Mouse (Mus musculus): ENCODE data around the gene Mettl7a1. TPM values are rescaled to one million over a fixed set of nuclear protein-coding genes. Genes with fewer than 3 reads are reported as not detected.
"Not testable (repeated sequence)": the region's sequence is repeated elsewhere in the genome, so short reads cannot be mapped to it uniquely, and the experiment has no call there.

The Mettl7a1 gene
- polyA plus RNA-seq, 1 experiment from 2014 or later: 14.6 TPM

DNA sequence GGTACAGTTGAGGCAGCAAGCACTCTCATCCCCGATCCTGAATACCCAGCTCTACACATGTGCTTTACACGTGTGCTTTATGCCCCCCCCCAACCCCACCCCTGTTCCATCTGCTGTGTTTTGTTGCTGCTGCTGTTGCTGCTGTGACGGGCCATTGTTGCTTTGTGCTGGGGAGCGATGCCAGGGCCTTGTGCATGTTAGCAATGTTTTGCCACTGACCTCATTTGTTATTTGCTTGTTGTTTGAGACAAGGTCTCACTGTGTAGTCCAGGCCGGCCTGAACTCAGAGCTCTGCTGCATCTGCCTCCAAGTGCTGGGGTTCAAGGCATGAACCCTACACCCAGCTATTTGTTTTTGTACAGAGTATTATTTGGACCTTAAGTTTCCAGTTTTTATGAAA is 13.1 kb upstream of the Mettl7a1 start:
- no peak for ATAC-seq (ENCODE audit: low read depth)
- Histone ChIP-seq H3K27me3 (ENCODE audit: control insufficient read depth, insufficient read depth, low read depth, low read length) (no peaks in the 10 kb centered on the region), H3K36me3 (ENCODE audit: control insufficient read depth, insufficient read depth, low read length) (no peaks in the 10 kb centered on the region), H3K9me3 (ENCODE audit: control insufficient read depth, low read length) (no peaks in the 10 kb centered on the region), H3K27ac (ENCODE audit: low read length) (no peak overlapping the region), H3K9ac (ENCODE audit: low read length) (no peak overlapping the region), H3K4me2 (ENCODE audit: low read depth, low read length) (no peak overlapping the region), H3K4me1 (replicated peaks; ENCODE audit: control insufficient read depth, insufficient read depth, low read length) (no peaks in the 10 kb centered on the region), H3K4me3 (ENCODE audit: low read length) (no peak overlapping the region)
- 76% methylated on average over 5 of the region's 5 CpGs for WGBS

DNA sequence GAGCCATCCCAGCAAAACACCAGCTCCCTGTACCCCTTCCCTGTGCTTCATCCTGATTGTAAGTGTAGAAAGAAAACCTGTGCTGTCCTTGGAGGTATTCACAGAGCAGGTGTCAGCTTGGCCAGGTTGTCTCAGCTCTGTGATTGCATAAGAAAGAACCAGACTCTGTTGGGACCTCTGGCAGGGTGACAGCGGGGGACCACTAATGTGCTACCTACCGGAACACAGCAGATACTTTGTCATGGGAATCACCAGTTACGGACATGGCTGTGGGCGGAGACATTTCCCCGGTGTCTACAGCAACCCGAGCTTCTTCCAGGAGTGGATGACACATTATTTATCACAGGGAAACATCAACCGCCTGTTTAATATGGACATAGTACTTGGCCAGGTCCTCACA is 11.6 kb upstream of the Mettl7a1 start:
- H3K4me3 ChIP-seq (ENCODE audit: low read length): no peak overlapping the region
- H3K9me3 ChIP-seq (ENCODE audit: control insufficient read depth, low read length): no peaks in the 10 kb centered on the region
- ATAC-seq (ENCODE audit: low read depth): no peak
- H3K27me3 ChIP-seq (ENCODE audit: control insufficient read depth, insufficient read depth, low read depth, low read length): no peaks in the 10 kb centered on the region
- no peak overlapping the region for H3K27ac ChIP-seq (ENCODE audit: low read length)
- no peak overlapping the region for H3K4me2 ChIP-seq (ENCODE audit: low read depth, low read length)
- H3K36me3 ChIP-seq (ENCODE audit: control insufficient read depth, insufficient read depth, low read length): no peaks in the 10 kb centered on the region
- 31% methylated on average over 7 of the region's 7 CpGs for WGBS
- H3K4me1 ChIP-seq (replicated peaks; ENCODE audit: control insufficient read depth, insufficient read depth, low read length): no peaks in the 10 kb centered on the region
- H3K9ac ChIP-seq (ENCODE audit: low read length): no peak overlapping the region

DNA sequence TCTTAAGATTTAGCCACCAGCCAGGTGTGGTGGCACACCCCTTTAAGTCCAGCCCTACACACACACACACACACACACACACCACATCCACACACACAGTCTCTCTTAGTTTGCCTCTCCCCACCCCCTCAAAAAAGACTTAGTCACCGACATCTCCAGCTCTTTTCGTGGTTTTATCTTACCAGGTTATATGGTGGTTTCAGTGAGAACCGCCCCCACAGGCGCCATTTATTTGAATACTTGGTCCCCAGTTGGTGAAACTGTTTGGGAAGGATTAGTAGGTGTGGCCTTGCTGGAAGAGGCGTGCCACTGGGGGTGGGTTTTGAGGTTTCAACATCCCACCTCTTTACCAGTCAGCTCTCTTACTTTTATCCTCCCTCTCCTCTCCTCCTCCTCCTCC is 6.1 kb upstream of the Mettl7a1 start:
- Histone ChIP-seq H3K27ac (ENCODE audit: low read length) (no peak overlapping the region), H3K9me3 (ENCODE audit: control insufficient read depth, low read length) (no peaks in the 10 kb centered on the region), H3K27me3 (ENCODE audit: control insufficient read depth, insufficient read depth, low read depth, low read length) (no peaks in the 10 kb centered on the region), H3K4me3 (ENCODE audit: low read length) (no peak overlapping the region), H3K36me3 (ENCODE audit: control insufficient read depth, insufficient read depth, low read length) (no peaks in the 10 kb centered on the region), H3K4me1 (replicated peaks; ENCODE audit: control insufficient read depth, insufficient read depth, low read length) (no peaks in the 10 kb centered on the region), H3K9ac (ENCODE audit: low read length) (no peak overlapping the region), H3K4me2 (ENCODE audit: low read depth, low read length) (no peak overlapping the region)
- 91% methylated on average over 5 of the region's 5 CpGs for WGBS
- ATAC-seq (ENCODE audit: low read depth): no peak

DNA sequence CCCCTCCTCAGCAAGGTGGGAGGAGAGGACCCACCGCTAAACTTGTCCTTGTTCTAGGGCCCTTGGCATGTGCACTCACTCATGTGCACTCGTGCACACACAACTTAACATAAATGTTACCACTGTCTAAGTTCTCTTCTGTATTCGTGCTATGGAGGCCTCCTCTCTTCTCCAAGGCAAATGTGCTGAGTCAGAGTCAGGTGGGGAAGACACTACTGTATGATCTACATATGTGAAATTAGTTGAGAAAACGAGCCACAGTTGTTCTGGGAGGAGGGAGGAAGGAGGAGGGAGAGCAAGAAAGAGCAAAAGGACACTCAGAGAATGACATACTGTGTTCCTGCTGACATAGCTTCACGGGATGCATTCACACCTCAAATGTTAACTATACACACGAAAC is 3.4 kb upstream of the Mettl7a1 start:
- WGBS: 64% methylated on average over 6 of the region's 6 CpGs
- H3K36me3 ChIP-seq (ENCODE audit: control insufficient read depth, insufficient read depth, low read length): no peaks in the 10 kb centered on the region
- H3K9me3 ChIP-seq (ENCODE audit: control insufficient read depth, low read length): no peaks in the 10 kb centered on the region
- no peak for ATAC-seq (ENCODE audit: low read depth)
- H3K4me3 ChIP-seq (ENCODE audit: low read length): no peak overlapping the region
- no peaks in the 10 kb centered on the region; the same call in 1 of the 2 replicates for H3K4me1 ChIP-seq (replicated peaks; ENCODE audit: control insufficient read depth, insufficient read depth, low read length)
- no peak overlapping the region for H3K9ac ChIP-seq (ENCODE audit: low read length)
- no peak overlapping the region for H3K4me2 ChIP-seq (ENCODE audit: low read depth, low read length)
- H3K27me3 ChIP-seq (ENCODE audit: control insufficient read depth, insufficient read depth, low read depth, low read length): no peaks in the 10 kb centered on the region
- no peak overlapping the region for H3K27ac ChIP-seq (ENCODE audit: low read length)

DNA sequence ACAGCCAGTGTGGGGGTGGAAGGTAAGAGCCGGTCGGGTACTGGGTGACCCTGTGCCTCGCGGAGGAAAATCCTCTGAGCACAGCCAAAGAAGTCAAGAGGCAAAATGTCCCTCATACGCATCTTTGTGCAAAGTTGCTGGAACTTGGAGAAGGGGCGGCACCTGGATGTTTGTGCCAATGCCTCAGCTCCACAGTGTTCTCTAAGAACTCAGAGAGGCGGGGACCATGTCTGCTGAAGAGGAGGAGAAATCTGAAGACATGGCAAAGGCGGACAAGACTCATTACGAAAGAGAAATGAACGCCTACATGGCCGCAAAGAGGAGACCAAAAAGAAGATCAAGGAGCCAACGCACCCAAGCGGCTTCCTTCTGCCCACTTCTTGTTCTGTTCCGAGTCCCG is 2.4 kb upstream of the Mettl7a1 start:
- Histone ChIP-seq H3K9ac (ENCODE audit: low read length) (no peak overlapping the region), H3K4me3 (ENCODE audit: low read length) (no peak overlapping the region), H3K9me3 (ENCODE audit: control insufficient read depth, low read length) (no peaks in the 10 kb centered on the region), H3K4me1 (replicated peaks; ENCODE audit: control insufficient read depth, insufficient read depth, low read length) (no peaks in the 10 kb centered on the region; the same call in 1 of the 2 replicates), H3K4me2 (ENCODE audit: low read depth, low read length) (no peak overlapping the region), H3K36me3 (ENCODE audit: control insufficient read depth, insufficient read depth, low read length) (no peaks in the 10 kb centered on the region), H3K27ac (ENCODE audit: low read length) (no peak overlapping the region), H3K27me3 (ENCODE audit: control insufficient read depth, insufficient read depth, low read depth, low read length) (no peaks in the 10 kb centered on the region)
- no peak for ATAC-seq (ENCODE audit: low read depth)
- WGBS: 80% methylated on average over 15 of the region's 15 CpGs

DNA sequence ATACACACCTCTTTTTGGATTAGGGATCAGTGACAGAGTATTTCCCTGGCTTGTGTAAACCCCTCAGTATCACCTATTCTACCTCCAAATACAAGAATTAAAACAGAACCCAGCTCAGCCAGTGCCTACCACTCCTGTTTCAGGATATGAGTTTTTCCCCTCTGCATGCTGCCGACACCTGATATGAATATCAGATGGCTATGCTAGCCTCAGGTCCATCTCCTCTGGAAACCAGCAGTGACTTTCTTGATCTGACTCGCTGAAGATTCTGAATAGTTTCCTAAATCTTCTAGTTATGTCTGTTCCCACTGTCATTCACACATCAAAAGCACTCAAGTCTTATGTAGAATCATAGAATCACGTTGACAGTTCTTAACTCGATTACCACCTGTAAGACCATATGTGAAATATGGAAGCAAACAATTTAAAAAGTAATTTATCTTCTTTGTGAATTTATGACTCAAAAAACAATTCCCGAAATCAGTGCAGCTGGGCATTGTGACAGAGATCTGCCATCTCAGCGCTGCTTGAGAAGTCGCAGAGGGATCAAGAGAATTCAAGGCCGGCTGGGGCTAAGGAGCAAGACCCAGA is 417 bp upstream of the Mettl7a1 start:
- H3K4me2 ChIP-seq (ENCODE audit: low read depth, low read length): peak overlapping the region; percentile 84
- H3K36me3 ChIP-seq (ENCODE audit: control insufficient read depth, insufficient read depth, low read length): no peaks in the 10 kb centered on the region
- H3K27ac ChIP-seq (ENCODE audit: low read length): peak overlapping the region; percentile 98
- no peak overlapping the region; the same call in 1 of the 2 replicates for H3K9ac ChIP-seq (ENCODE audit: low read length)
- no peaks in the 10 kb centered on the region for H3K9me3 ChIP-seq (ENCODE audit: control insufficient read depth, low read length)
- ATAC-seq (ENCODE audit: low read depth): no peak
- 37% methylated on average over 8 of the region's 8 CpGs for WGBS
- H3K4me3 ChIP-seq (ENCODE audit: low read length): peak overlapping the region; percentile 62
- H3K27me3 ChIP-seq (ENCODE audit: control insufficient read depth, insufficient read depth, low read depth, low read length): no peaks in the 10 kb centered on the region
- H3K4me1 ChIP-seq (replicated peaks; ENCODE audit: control insufficient read depth, insufficient read depth, low read length): no peaks in the 10 kb centered on the region; the same call in 1 of the 2 replicates

DNA sequence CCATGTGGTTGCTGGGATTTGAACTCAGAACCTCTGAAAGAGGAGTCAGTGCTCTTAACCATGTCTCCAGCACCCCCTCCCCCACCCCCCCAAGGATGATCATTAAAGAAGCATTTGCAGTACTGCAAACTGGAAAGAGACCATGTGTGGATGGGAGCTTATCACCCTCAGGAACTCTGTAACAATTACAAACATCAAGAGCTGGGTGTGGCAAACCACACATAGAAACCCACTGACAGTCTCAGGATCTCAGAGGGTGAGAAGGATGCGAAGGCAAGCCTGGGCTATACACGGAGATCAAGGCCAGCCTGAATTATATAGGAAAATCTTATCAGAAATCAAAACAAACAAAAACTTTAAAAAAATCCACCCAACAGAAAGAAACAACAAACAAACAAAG is 2.3 kb downstream of the Mettl7a1 start:
- Histone ChIP-seq H3K9me3 (ENCODE audit: control insufficient read depth, low read length) (no peaks in the 10 kb centered on the region), H3K4me1 (replicated peaks; ENCODE audit: control insufficient read depth, insufficient read depth, low read length) (no peaks in the 10 kb centered on the region; the same call in 1 of the 2 replicates), H3K27me3 (ENCODE audit: control insufficient read depth, insufficient read depth, low read depth, low read length) (no peaks in the 10 kb centered on the region), H3K4me3 (ENCODE audit: low read length) (no peak overlapping the region), H3K27ac (ENCODE audit: low read length) (no peak overlapping the region), H3K9ac (ENCODE audit: low read length) (no peak overlapping the region), H3K4me2 (ENCODE audit: low read depth, low read length) (no peak overlapping the region), H3K36me3 (ENCODE audit: control insufficient read depth, insufficient read depth, low read length) (no peaks in the 10 kb centered on the region)
- WGBS: 79% methylated on average over 2 of the region's 2 CpGs
- ATAC-seq (ENCODE audit: low read depth): no peak

DNA sequence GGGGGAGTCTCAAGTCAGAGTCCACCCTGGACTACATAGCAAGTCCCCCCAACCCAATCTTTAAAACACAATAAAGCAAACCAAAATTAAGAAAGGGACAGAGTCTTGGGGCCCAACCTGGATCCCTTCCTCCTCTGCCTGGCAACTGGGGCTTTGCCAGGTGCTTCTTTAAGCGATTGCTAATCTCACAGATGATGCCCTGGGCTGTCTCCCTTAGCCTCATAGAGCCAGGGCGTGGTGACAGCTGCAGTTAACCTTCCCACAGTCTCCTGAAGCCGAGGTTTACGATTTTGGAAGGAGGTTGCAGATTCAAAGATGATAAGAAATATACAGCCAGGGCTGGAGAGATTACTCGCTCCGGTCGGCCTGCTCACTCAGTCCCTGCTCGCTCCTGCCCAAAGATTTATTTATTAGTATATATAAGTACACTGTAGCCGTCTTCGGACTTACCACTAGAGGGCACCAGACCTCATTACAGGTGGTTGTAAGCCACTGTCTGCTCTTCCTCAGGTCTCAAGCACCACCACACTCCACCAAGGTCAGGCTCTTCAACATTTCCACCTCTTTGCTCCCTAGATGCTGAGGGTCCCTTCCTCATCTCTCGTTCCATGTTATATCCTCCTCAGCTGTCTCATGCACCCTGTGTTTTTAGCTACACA is 3.6 kb downstream of the Mettl7a1 start:
- H3K4me2 ChIP-seq (ENCODE audit: low read depth, low read length); H3K4me3 ChIP-seq (ENCODE audit: low read length); H3K9me3 ChIP-seq (ENCODE audit: control insufficient read depth, low read length); H3K4me1 ChIP-seq (replicated peaks; ENCODE audit: control insufficient read depth, insufficient read depth, low read length); H3K36me3 ChIP-seq (ENCODE audit: control insufficient read depth, insufficient read depth, low read length); H3K27ac ChIP-seq (ENCODE audit: low read length); H3K9ac ChIP-seq (ENCODE audit: low read length); H3K27me3 ChIP-seq (ENCODE audit: control insufficient read depth, insufficient read depth, low read depth, low read length): not testable (repeated sequence)
- 30% methylated on average over 11 of the region's 11 CpGs for WGBS
- ATAC-seq (ENCODE audit: low read depth): peak; percentile 29; the same call in 1 of the 2 replicates

DNA sequence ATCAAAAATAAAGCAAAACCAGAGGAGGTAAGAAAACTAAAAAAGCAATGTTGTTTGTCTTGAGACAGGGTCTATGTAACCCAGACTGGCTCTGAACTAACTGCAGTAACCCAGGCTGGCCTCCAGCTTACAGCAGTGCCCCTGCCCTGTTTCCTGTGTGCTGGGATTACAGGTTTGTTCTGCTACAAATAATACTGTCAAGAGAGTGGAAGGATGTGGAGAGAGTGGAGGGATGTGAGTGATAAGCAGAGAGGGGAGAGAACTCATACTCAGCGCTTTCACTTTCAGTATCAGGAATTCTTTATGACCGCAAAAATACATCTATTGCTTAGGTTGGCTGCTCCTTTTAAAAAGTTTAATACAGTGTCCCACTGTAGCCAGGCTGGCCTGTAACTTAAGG is 8.4 kb downstream of the Mettl7a1 start:
- WGBS: 56% methylated on average over 2 of the region's 2 CpGs
- ATAC-seq (ENCODE audit: low read depth): 0 out of 2 replicates have a peak, but pooled peaks have one; percentile 35
- Histone ChIP-seq H3K9ac (ENCODE audit: low read length) (no peak overlapping the region), H3K27ac (ENCODE audit: low read length) (peak overlapping the region; percentile 2; the same call in 1 of the 2 replicates), H3K9me3 (ENCODE audit: control insufficient read depth, low read length) (no peaks in the 10 kb centered on the region), H3K27me3 (ENCODE audit: control insufficient read depth, insufficient read depth, low read depth, low read length) (no peaks in the 10 kb centered on the region), H3K36me3 (ENCODE audit: control insufficient read depth, insufficient read depth, low read length) (no peaks in the 10 kb centered on the region), H3K4me1 (replicated peaks; ENCODE audit: control insufficient read depth, insufficient read depth, low read length) (peaks cover 2% of the 10 kb centered on the region), H3K4me2 (ENCODE audit: low read depth, low read length) (no peak overlapping the region), H3K4me3 (ENCODE audit: low read length) (no peak overlapping the region)

All from lung, embryonic 16.5 days (tissue).